Mouse (Mus musculus): ENCODE data around the gene Lgmn. TPM values are rescaled to one million over a fixed set of nuclear protein-coding genes. Genes with fewer than 3 reads are reported as not detected.

The Lgmn gene
- polyA plus RNA-seq, 1 experiment from 2014 or later, result 55.8 TPM

- no peak overlapping the region for H3K9ac ChIP-seq
- ATAC-seq (ENCODE audit: low read depth), result no peak
- H3K9me3 ChIP-seq (replicated peaks), result no peaks in the 10 kb centered on the region
- DNase-seq, result no peak
- H3K4me3 ChIP-seq (replicated peaks), result no peak overlapping the region
- H3K36me3 ChIP-seq, result no peaks in the 10 kb centered on the region
- no peak overlapping the region for H3K4me2 ChIP-seq
- no peaks in the 10 kb centered on the region for H3K27me3 ChIP-seq
- WGBS (ENCODE audit: insufficient replicate concordance), result 68% methylated on average over 6 of the region's 6 CpGs
- H3K27ac ChIP-seq, result no peak overlapping the region
- H3K4me1 ChIP-seq (replicated peaks), result peaks cover 38% of the 10 kb centered on the region
Observed at GRCm38 (mm10) chr12:102417701-102418100, 21.9 kb downstream of the Lgmn start.

DNA sequence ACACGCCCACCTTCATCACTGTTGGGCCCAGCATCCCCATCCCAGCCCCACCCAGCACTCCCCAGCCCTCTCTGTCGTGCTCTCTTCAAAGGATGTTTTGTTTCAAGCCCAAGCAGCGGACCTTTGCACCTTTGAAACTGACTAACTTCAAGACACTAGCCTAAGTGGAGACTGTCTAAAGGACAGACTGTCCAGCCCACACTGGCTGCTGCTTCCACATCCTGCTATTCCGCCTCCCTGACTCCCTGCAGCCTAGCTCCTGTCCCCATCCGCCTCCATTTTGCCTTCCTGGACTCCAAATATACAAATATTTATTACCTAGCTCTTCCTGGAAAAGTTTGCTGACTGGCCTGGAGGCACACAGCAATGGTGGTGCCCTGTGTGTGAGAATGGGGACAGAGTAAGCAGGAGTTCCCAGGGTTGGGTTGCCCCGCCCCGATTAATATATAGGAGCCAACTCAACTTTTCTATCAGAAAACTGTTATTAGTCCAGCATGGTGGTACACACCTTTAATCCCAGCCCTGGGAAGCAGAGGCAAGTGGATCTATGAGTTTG, 22.6 kb downstream of the Lgmn start:
- Histone ChIP-seq H3K9ac (no peak overlapping the region), H3K4me3 (replicated peaks) (no peak overlapping the region), H3K27ac (no peak overlapping the region), H3K4me2 (no peak overlapping the region), H3K9me3 (replicated peaks) (no peaks in the 10 kb centered on the region), H3K27me3 (no peaks in the 10 kb centered on the region), H3K36me3 (no peaks in the 10 kb centered on the region), H3K4me1 (replicated peaks) (peaks cover 31% of the 10 kb centered on the region)
- DNase-seq, result no peak
- WGBS (ENCODE audit: insufficient replicate concordance), result 70% methylated on average over 7 of the region's 7 CpGs
- ATAC-seq (ENCODE audit: low read depth), result no peak

DNA sequence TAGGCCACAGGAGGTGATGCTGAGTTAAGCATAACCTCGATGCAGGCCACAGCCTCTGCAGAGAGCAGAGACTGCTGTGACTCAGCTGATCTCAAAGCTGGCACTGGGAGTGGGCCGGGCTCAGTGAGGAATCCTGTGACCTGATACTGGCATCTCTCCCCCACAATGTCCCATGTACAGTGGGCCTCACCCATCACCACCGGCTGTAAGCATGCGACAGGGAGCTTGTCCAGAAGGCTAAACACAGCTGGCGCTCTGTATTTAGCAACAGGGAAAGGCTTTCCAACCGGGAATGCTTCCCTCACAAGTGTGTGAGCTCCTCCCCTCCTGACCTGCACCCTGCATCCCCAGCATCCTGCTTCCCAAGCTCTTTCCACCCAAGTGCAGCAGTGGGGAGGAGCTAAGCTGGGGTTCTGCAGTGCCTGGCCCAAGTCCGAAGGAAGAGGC, 23.2 kb downstream of the Lgmn start:
- peak; percentile 43; the same call in 1 of the 2 replicates for ATAC-seq (ENCODE audit: low read depth)
- Histone ChIP-seq H3K4me2 (no peak overlapping the region), H3K4me3 (replicated peaks) (no peak overlapping the region), H3K27ac (no peak overlapping the region), H3K9ac (no peak overlapping the region), H3K9me3 (replicated peaks) (no peaks in the 10 kb centered on the region), H3K27me3 (no peaks in the 10 kb centered on the region), H3K4me1 (replicated peaks) (peaks cover 25% of the 10 kb centered on the region), H3K36me3 (no peaks in the 10 kb centered on the region)
- DNase-seq, result no peak
- 56% methylated on average over 7 of the region's 7 CpGs for WGBS (ENCODE audit: insufficient replicate concordance)

GRCm38 (mm10) chr12:102414686-102415085, 24.9 kb downstream of the Lgmn start:
- DNase-seq (no peak), ATAC-seq (ENCODE audit: low read depth) (no peak)
- Histone ChIP-seq H3K9me3 (replicated peaks) (no peaks in the 10 kb centered on the region), H3K4me2 (no peak overlapping the region), H3K4me3 (replicated peaks) (no peak overlapping the region), H3K27ac (no peak overlapping the region), H3K36me3 (no peaks in the 10 kb centered on the region), H3K4me1 (replicated peaks) (peaks cover 11% of the 10 kb centered on the region), H3K9ac (no peak overlapping the region), H3K27me3 (no peaks in the 10 kb centered on the region)
- 75% methylated on average over 6 of the region's 6 CpGs for WGBS (ENCODE audit: insufficient replicate concordance)

- ATAC-seq (ENCODE audit: low read depth), result no peak
- Histone ChIP-seq H3K9me3 (replicated peaks) (no peaks in the 10 kb centered on the region), H3K36me3 (no peaks in the 10 kb centered on the region), H3K4me3 (replicated peaks) (no peak overlapping the region), H3K9ac (no peak overlapping the region), H3K4me2 (no peak overlapping the region), H3K27ac (no peak overlapping the region), H3K27me3 (no peaks in the 10 kb centered on the region), H3K4me1 (replicated peaks) (peaks cover 7% of the 10 kb centered on the region; the same call in 1 of the 2 replicates)
- no peak for DNase-seq
- 81% methylated on average over 13 of the region's 13 CpGs for WGBS (ENCODE audit: insufficient replicate concordance)
Observed at GRCm38 (mm10) chr12:102413171-102413570, 26.4 kb downstream of the Lgmn start.

DNA sequence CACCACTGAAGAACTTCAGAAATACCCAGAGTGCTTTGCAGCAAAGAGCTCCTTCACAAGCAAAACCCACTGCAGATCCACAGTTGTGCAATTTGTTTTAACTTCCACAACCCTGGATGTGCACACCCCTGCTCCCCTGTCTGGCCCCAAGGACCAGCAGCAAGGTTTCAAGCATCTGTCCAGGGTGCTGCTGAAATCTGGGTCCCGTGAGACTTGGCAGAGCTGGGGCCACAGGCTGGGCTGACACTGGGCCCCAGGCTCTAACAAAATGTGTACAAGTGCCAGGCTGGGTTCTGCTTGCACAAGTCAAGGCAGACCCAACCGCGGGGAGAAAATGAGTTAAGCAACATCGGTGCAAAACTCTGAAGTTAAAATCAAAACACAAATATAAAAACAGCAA, 41.0 kb downstream of the Lgmn start:
- H3K36me3 ChIP-seq, result no peaks in the 10 kb centered on the region
- H3K9me3 ChIP-seq (replicated peaks), result no peaks in the 10 kb centered on the region
- ATAC-seq (ENCODE audit: low read depth), result no peak
- no peak overlapping the region for H3K27ac ChIP-seq
- H3K4me3 ChIP-seq (replicated peaks), result no peak overlapping the region
- no peak overlapping the region for H3K9ac ChIP-seq
- no peak overlapping the region for H3K4me2 ChIP-seq
- no peak for DNase-seq
- no peaks in the 10 kb centered on the region for H3K4me1 ChIP-seq (replicated peaks)
- 69% methylated on average over 4 of the region's 4 CpGs for WGBS (ENCODE audit: insufficient replicate concordance)
- no peaks in the 10 kb centered on the region for H3K27me3 ChIP-seq

DNA sequence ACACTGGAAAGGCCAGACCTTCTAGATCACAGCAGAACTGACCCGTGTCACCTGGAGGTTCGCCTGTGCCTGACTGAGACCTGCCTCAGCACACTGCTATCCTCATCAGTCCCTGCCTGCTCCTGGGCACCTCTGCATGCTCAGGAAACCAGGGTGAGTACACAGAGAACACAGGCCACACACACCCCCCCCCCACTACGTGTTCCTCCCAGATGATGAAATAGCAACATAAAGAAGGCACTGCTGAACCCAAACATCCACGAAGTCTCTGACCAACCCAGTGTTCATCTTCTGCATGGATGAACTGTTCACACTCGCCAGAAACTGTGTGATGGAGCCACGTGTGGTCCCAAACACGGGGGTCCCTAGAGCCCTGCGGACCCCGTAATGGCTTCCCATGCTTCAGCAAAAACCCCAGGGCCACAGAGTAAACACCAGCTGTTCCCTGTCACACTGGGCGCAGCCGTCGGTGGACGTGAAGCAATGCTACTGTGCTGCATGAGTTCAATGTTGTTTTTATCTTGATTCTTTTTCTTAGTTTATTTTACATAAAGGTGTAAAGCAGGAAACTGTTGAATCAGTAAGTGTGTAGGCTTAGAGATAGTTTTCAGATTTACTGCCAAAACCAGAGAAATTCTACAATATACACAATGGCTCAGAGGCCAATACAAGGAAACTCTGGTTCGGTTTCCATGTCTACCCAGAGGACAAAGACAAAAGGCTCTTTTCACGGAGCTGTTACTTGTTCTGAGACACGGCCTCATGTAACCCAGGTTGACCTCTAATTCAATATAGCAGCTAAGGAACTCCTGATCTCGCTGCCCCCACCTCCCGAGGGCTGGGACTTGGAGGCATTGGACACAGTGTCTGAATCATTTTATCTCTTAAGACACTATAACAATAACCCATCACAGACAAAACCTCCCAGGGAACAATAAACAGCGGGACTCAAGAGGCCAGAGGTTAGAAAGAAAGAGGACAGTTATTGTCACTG, 43.3 kb downstream of the Lgmn start:
- Histone ChIP-seq H3K36me3 (peaks cover 3% of the 10 kb centered on the region), H3K9ac (no peak overlapping the region), H3K27ac (no peak overlapping the region), H3K27me3 (no peaks in the 10 kb centered on the region), H3K9me3 (replicated peaks) (no peaks in the 10 kb centered on the region), H3K4me2 (no peak overlapping the region), H3K4me1 (replicated peaks) (no peaks in the 10 kb centered on the region), H3K4me3 (replicated peaks) (no peak overlapping the region)
- WGBS (ENCODE audit: insufficient replicate concordance), result 63% methylated on average over 19 of the region's 19 CpGs
- no peak for ATAC-seq (ENCODE audit: low read depth)
- DNase-seq, result no peak

GRCm38 (mm10) chr12:102395537-102395936, 44.1 kb downstream of the Lgmn start:
- Histone ChIP-seq H3K4me1 (replicated peaks) (no peaks in the 10 kb centered on the region), H3K9me3 (replicated peaks) (no peaks in the 10 kb centered on the region), H3K4me2 (no peak overlapping the region), H3K9ac (no peak overlapping the region), H3K36me3 (peaks cover 5% of the 10 kb centered on the region), H3K27ac (no peak overlapping the region), H3K27me3 (no peaks in the 10 kb centered on the region), H3K4me3 (replicated peaks) (no peak overlapping the region)
- ATAC-seq (ENCODE audit: low read depth), result no peak
- WGBS (ENCODE audit: insufficient replicate concordance), result 61% methylated on average over 9 of the region's 9 CpGs
- DNase-seq, result no peak

DNA sequence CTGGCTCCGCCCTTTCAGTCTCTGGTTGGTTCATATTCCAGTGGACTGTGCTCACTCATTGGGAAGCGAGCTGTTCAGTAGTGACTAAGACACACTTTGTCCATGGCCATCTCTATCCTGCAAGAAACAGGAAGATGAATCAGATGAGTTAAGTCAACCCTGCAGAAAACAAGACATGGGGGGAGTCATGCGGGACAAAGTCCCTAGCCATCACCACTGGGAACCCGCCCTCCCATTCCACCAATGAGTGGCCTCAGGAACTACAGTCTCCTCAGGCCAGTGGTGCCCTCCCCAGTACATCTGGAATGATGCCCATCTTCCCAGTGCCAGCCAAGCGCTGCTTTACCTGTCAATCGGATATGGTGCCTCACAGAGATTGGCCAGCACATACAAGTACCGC, 45.1 kb downstream of the Lgmn start:
- Histone ChIP-seq H3K4me1 (replicated peaks) (no peaks in the 10 kb centered on the region), H3K27ac (no peak overlapping the region), H3K4me2 (no peak overlapping the region), H3K9me3 (replicated peaks) (no peaks in the 10 kb centered on the region), H3K9ac (no peak overlapping the region), H3K36me3 (peaks cover 15% of the 10 kb centered on the region), H3K27me3 (no peaks in the 10 kb centered on the region), H3K4me3 (replicated peaks) (no peak overlapping the region)
- no peak for ATAC-seq (ENCODE audit: low read depth)
- WGBS (ENCODE audit: insufficient replicate concordance), result 69% methylated on average over 7 of the region's 7 CpGs
- DNase-seq, result no peak

DNA sequence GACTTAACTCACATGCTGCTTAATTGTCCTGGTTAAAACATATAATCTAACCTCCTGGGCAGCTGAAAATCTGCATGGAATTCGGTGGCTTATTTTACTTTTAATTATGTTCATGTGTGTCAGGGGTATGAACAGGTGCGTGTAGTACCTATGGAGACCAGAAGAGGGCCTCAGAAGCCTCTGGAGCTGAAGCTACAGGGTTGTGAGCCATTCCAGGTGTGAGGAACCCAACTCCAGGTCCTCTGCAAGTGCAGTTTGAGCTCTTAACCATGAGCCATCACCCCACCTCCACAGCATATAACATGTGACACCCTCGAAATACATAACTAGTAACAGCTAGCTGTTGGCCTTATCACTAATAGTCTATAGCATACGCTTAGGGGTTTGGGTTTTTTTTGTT, 47.6 kb downstream of the Lgmn start:
- H3K4me2 ChIP-seq, result no peak overlapping the region
- H3K27me3 ChIP-seq, result no peaks in the 10 kb centered on the region
- H3K4me1 ChIP-seq (replicated peaks), result no peaks in the 10 kb centered on the region
- H3K4me3 ChIP-seq (replicated peaks), result no peak overlapping the region
- H3K27ac ChIP-seq, result no peak overlapping the region
- H3K36me3 ChIP-seq, result peaks cover 36% of the 10 kb centered on the region
- ATAC-seq (ENCODE audit: low read depth), result no peak
- no peak overlapping the region for H3K9ac ChIP-seq
- no peaks in the 10 kb centered on the region for H3K9me3 ChIP-seq (replicated peaks)
- peak; percentile 39 for DNase-seq
- WGBS (ENCODE audit: insufficient replicate concordance), result 52% methylated on average over 4 of the region's 4 CpGs

GRCm38 (mm10) chr12:102391109-102391508, 48.5 kb downstream of the Lgmn start:
- WGBS (ENCODE audit: insufficient replicate concordance), result 65% methylated on average over 2 of the region's 2 CpGs
- H3K4me1 ChIP-seq (replicated peaks), result no peaks in the 10 kb centered on the region
- no peaks in the 10 kb centered on the region for H3K27me3 ChIP-seq
- peaks cover 36% of the 10 kb centered on the region for H3K36me3 ChIP-seq
- no peaks in the 10 kb centered on the region for H3K9me3 ChIP-seq (replicated peaks)
- no peak overlapping the region for H3K4me2 ChIP-seq
- no peak overlapping the region for H3K4me3 ChIP-seq (replicated peaks)
- no peak overlapping the region for H3K27ac ChIP-seq
- ATAC-seq (ENCODE audit: low read depth), result no peak
- DNase-seq, result no peak
- H3K9ac ChIP-seq, result no peak overlapping the region
